Mouse (Mus musculus): ENCODE data around the gene Vps26c. TPM values are rescaled to one million over a fixed set of nuclear protein-coding genes. Genes with fewer than 3 reads are reported as not detected.
A peak's percentile ranks its signal among the peaks of the same experiment; 100 is the strongest.

Vps26c gene
- polyA plus RNA-seq, 1 experiment from 2014 or later: 45.9 TPM

DNA sequence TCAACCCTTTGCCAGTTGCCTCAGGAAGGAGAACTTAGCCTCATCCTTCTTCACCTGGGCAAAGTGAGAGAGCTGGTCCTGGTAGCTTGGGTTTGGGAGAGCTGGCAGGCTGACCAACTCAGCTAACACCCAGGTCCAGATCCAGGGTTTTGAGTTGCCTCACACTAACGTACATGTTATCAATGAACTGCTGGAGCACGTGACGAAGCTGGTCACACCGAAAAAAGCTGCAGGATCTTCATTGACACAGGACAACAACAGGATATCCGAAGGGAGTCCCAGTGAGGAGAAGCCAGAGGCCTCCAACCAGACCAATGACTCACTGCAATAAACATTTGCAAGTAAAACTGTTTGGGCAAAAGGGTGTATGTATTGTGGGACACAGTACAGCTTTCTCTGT is 34.0 kb upstream of the Vps26c start:
- no peak overlapping the region for H3K4me3 ChIP-seq (ENCODE audit: inconsistent target)
- no peaks in the 10 kb centered on the region for H3K79me2 ChIP-seq (ENCODE audit: inconsistent target)
- WGBS (ENCODE audit: missing documents): 45% methylated on average over 5 of the region's 5 CpGs
- no peaks in the 10 kb centered on the region for H3K36me3 ChIP-seq (ENCODE audit: inconsistent target)
- H3K27ac ChIP-seq: no peak overlapping the region

GRCm38 (mm10) chr16:94559782-94560181 is 33.2 kb upstream of the Vps26c start:
- Histone ChIP-seq H3K27ac (peak overlapping the region; percentile 63), H3K4me3 (ENCODE audit: inconsistent target) (peak overlapping the region; percentile 16; the same call in 1 of the 2 replicates), H3K36me3 (ENCODE audit: inconsistent target) (no peaks in the 10 kb centered on the region), H3K79me2 (ENCODE audit: inconsistent target) (no peaks in the 10 kb centered on the region)
- 19% methylated on average over 7 of the region's 7 CpGs for WGBS (ENCODE audit: missing documents)

DNA sequence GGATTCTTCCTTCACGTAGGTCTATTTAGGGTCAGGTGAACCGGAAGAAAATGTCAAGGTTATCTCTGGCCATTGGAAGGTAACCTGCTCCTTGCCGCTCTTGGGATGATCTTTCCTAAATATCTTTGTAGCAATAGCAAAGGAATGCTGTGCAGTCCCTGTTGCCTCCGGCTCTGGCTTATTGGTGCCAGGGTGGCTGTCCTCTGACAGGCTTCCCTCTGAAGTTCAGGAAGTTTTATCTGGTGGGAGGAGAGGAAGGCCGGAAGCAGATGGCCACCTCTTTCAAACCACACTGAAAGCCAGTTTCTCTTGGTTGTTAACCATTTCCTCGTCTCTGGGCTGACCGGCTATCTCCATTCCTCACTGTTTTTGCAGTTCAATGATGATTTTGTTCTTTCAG is 32.7 kb upstream of the Vps26c start:
- Histone ChIP-seq H3K27ac (peak overlapping the region; percentile 63), H3K79me2 (ENCODE audit: inconsistent target) (no peaks in the 10 kb centered on the region), H3K36me3 (ENCODE audit: inconsistent target) (no peaks in the 10 kb centered on the region), H3K4me3 (ENCODE audit: inconsistent target) (peak overlapping the region; percentile 16; the same call in 1 of the 2 replicates)
- WGBS (ENCODE audit: missing documents): 4% methylated on average over 7 of the region's 7 CpGs

DNA sequence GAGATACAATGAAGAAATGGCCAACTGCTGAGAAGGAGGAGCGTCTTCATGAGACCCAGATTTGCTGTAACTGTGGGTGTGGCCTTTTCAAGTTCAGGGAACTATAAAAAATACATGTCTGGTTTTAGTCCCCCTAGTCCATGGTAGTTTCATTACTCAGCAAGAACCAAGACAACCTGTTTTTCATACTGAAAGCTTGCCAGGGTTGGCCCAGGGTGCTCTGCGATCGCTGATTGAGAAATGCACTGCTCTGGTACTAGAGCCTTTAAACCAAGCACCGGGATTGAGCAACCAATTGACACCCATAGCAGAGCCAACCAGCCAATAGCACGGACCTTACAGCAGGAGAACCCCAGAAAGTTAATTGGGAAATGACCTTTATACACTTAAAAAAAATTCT is 29.6 kb upstream of the Vps26c start:
- WGBS (ENCODE audit: missing documents): 10% methylated on average over 5 of the region's 5 CpGs
- Histone ChIP-seq H3K79me2 (ENCODE audit: inconsistent target) (no peaks in the 10 kb centered on the region), H3K27ac (peak overlapping the region; percentile 3; the same call in 1 of the 2 replicates), H3K4me3 (ENCODE audit: inconsistent target) (no peak overlapping the region), H3K36me3 (ENCODE audit: inconsistent target) (no peaks in the 10 kb centered on the region)

- 96% methylated on average over 7 of the region's 7 CpGs for WGBS (ENCODE audit: missing documents)
- Histone ChIP-seq H3K27ac (no peak overlapping the region), H3K79me2 (ENCODE audit: inconsistent target) (no peaks in the 10 kb centered on the region), H3K4me3 (ENCODE audit: inconsistent target) (no peak overlapping the region), H3K36me3 (ENCODE audit: inconsistent target) (no peaks in the 10 kb centered on the region)
Measured at GRCm38 (mm10) chr16:94555346-94555745, 28.7 kb upstream of the Vps26c start.

DNA sequence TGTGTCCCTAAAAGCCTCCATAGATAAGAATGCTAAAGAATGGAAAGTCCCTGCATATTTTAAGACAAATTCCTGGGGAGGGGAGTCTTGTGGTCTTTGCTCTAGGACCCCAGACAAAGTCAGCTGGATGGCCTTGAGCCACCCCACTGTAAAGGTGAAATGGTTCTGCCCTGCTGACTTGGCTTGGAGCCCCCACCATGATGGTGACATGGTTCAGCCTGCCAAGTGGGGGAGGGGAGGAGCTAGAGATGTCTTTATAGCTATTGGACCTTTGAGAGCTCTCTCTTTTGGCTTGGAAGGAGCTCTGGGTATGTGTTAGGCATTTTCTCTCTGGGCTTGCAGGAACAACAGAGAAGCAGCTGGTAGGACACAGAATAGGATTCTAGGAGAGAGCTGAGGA is 25.3 kb upstream of the Vps26c start:
- no peaks in the 10 kb centered on the region for H3K36me3 ChIP-seq (ENCODE audit: inconsistent target)
- H3K79me2 ChIP-seq (ENCODE audit: inconsistent target): no peaks in the 10 kb centered on the region
- no peak overlapping the region for H3K4me3 ChIP-seq (ENCODE audit: inconsistent target)
- no peak overlapping the region for H3K27ac ChIP-seq

DNA sequence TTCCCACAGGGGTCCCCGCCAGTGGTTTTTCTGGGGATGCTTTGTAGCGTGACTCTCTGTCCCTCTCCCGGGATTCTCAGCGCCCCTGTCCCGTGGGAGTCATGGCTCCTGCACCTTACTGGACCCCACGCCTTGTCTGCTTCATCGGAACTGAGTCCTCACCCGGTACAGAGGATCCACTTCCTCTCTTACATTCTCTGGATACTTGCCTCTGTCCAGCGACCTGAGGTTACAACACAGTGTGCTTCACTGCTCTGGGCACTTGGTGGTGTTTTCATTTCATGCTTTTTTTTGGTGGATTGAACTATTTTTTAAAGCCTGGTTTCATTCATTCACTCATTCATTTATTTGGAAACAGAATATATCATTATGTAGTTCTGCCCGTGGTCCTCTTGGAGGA is 23.2 kb upstream of the Vps26c start:
- H3K4me3 ChIP-seq (ENCODE audit: inconsistent target): no peak overlapping the region
- 59% methylated on average over 10 of the region's 10 CpGs for WGBS (ENCODE audit: missing documents)
- H3K36me3 ChIP-seq (ENCODE audit: inconsistent target): no peaks in the 10 kb centered on the region
- H3K27ac ChIP-seq: no peak overlapping the region
- H3K79me2 ChIP-seq (ENCODE audit: inconsistent target): no peaks in the 10 kb centered on the region

- Histone ChIP-seq H3K79me2 (ENCODE audit: inconsistent target) (no peaks in the 10 kb centered on the region), H3K36me3 (ENCODE audit: inconsistent target) (no peaks in the 10 kb centered on the region), H3K4me3 (ENCODE audit: inconsistent target) (no peak overlapping the region), H3K27ac (peak overlapping the region; percentile 67; the same call in 1 of the 2 replicates)
- 35% methylated on average over 8 of the region's 8 CpGs for WGBS (ENCODE audit: missing documents)
Measured at GRCm38 (mm10) chr16:94545781-94546562, 19.3 kb upstream of the Vps26c start.

DNA sequence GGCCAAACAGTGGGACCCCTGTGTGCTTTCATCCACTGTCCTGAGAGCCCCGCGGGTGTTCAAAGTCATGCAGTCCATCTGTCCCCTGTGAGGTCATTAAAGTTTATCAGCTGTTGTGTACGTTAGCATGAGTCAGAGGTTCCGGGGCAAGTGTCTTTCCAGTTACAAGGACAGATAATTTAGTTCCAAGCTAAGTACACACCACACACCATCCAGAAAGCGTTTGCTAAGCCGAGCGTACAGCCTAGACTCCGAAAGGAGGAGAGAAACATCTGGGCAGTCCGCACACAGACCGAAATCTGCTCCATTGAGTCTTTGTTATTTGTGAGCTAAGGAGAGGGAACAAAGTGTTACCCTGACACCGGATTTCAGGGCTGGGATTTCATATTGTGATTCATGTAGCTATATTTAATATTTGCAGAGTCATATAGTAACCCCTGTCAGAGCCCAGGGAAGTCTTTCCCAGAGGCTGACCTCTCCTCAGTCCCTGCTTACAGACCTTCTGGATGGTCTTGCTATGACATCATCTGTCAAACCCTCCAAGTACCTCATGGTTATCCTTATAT is 18.0 kb upstream of the Vps26c start:
- Histone ChIP-seq H3K79me2 (ENCODE audit: inconsistent target) (no peaks in the 10 kb centered on the region), H3K36me3 (ENCODE audit: inconsistent target) (no peaks in the 10 kb centered on the region), H3K27ac (peak overlapping the region; percentile 67), H3K4me3 (ENCODE audit: inconsistent target) (no peak overlapping the region)
- WGBS (ENCODE audit: missing documents): 79% methylated on average over 11 of the region's 11 CpGs

DNA sequence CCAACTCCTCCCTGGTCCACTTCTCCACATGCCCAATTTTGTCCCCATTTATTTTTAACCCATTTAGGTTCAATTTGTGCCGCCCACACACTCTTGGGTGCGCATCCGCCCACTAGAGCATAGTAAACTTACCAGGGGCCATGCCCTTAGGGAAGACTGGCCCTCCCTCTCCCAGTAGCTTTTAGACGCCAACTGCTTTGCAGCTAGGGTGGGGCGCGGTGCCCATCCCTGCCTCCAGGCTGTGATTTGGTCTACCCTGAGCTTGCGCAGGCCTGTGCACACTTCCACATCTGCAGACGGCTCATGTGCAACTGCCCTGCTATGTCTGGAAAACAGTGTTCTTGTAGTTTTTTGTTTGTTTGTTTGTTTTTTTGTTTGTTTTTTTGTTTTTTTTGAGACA is 16.3 kb upstream of the Vps26c start:
- H3K27ac ChIP-seq: no peak overlapping the region
- 98% methylated on average over 8 of the region's 8 CpGs for WGBS (ENCODE audit: missing documents)

DNA sequence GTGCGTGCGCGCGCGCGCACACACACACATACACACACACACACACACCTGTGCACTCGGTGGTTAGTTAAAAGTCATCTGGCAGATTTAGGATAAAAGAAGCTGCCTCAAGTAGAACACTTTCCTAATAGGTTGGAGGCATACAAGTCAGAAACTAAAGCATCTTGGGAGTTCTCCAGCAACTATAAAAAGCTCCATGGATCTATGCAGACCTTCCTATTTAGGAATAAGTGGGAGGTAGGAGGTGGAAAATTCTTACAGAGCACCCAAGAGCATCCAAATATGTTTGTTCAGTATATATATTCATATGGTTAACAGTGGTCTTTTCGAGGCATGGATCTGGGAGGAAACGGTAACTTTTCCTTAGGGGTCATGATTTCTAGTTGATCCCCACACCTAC is 13.5 kb upstream of the Vps26c start:
- Histone ChIP-seq H3K4me3 (ENCODE audit: inconsistent target) (no peak overlapping the region), H3K36me3 (ENCODE audit: inconsistent target) (no peaks in the 10 kb centered on the region), H3K27ac (no peak overlapping the region), H3K79me2 (ENCODE audit: inconsistent target) (no peaks in the 10 kb centered on the region)
- 100% methylated on average over 3 of the region's 9 CpGs for WGBS (ENCODE audit: missing documents)

More for the DNA sequence above, 16.3 kb upstream of the Vps26c start:
- Histone ChIP-seq H3K36me3 (ENCODE audit: inconsistent target) (no peaks in the 10 kb centered on the region), H3K79me2 (ENCODE audit: inconsistent target) (no peaks in the 10 kb centered on the region), H3K4me3 (ENCODE audit: inconsistent target) (no peak overlapping the region)

- WGBS (ENCODE audit: missing documents): 27% methylated on average over 9 of the region's 9 CpGs
- H3K79me2 ChIP-seq (ENCODE audit: inconsistent target): no peaks in the 10 kb centered on the region
- H3K4me3 ChIP-seq (ENCODE audit: inconsistent target): no peak overlapping the region
- no peaks in the 10 kb centered on the region for H3K36me3 ChIP-seq (ENCODE audit: inconsistent target)
- peak overlapping the region; percentile 18; the same call in 1 of the 2 replicates for H3K27ac ChIP-seq
Measured at GRCm38 (mm10) chr16:94537159-94537527, 10.5 kb upstream of the Vps26c start.

- Histone ChIP-seq H3K79me2 (ENCODE audit: inconsistent target) (no peaks in the 10 kb centered on the region), H3K36me3 (ENCODE audit: inconsistent target) (no peaks in the 10 kb centered on the region), H3K4me3 (ENCODE audit: inconsistent target) (no peak overlapping the region), H3K27ac (peak overlapping the region; percentile 18; the same call in 1 of the 2 replicates)
- 90% methylated on average over 6 of the region's 7 CpGs for whole genome bisulfite sequencing (ENCODE audit: missing documents)
Measured at GRCm38 (mm10) chr16:94536417-94537158, 10.0 kb upstream of the Vps26c start.

DNA sequence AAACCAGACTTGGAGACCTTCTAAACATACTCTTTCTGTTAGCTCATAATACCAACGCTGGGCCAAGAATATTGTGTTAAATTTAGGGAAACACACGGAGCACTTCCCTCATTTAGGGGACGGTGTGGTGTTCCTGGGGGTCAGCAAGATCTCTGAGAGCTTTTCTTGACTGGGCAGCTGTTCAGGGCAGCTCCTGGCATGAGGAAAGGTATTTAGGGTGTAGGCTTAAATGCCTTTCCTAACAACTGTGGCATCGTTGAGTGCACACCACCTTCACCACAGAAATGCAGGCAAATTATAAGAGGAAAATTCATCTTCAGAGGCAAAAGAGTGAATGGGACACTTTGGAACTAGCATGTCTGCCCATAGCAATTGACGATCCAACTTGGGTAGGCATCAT is 9.1 kb upstream of the Vps26c start:
- Histone ChIP-seq H3K79me2 (ENCODE audit: inconsistent target) (no peaks in the 10 kb centered on the region), H3K4me3 (ENCODE audit: inconsistent target) (no peak overlapping the region), H3K36me3 (ENCODE audit: inconsistent target) (no peaks in the 10 kb centered on the region), H3K27ac (no peak overlapping the region)
- 86% methylated on average over 5 of the region's 5 CpGs for WGBS (ENCODE audit: missing documents)

DNA sequence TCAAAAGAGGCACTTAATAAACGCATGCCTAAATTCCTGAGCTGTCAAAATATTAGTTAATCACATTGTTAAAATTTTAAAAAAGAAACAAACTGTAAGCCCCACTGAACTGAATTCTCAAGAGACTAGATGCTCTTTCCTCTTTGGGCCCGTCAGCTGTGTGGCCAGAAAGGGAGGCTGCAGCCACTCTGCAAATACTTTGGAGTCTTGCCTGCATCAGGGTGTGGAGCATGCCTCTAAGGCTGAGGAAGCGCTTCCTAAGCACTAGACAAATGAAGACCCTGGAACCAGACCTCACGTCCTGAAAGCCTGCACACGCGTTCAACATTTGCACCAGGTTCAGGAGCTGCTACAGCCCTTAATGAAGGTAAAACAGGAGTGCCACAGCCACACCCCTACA is 7.0 kb upstream of the Vps26c start:
- Histone ChIP-seq H3K79me2 (ENCODE audit: inconsistent target) (no peaks in the 10 kb centered on the region), H3K4me3 (ENCODE audit: inconsistent target) (no peak overlapping the region), H3K27ac (no peak overlapping the region), H3K36me3 (ENCODE audit: inconsistent target) (no peaks in the 10 kb centered on the region)
- WGBS (ENCODE audit: missing documents): 95% methylated on average over 6 of the region's 6 CpGs
